In genomic region chr11:5787671-5788055, GRCm38 (mm10) we compare ENCODE assay signal across 8 mouse cellular contexts. TPM values are rescaled to one million over a fixed set of nuclear protein-coding genes. Genes with fewer than 3 reads are reported as not detected.
A peak's percentile ranks its signal among the peaks of the same experiment; 100 is the strongest.
DNase-seq lines count a peak whose midpoint lies in the region; ATAC-seq and TF ChIP-seq lines count a peak whose summit lies in the region.

No protein-coding gene starts in this region.

- H3K27me3 ChIP-seq in heart, adult 2 months (ENCODE audit: control insufficient read depth, insufficient read depth, low read length) = no peaks in the 10 kb centered on the region
- H3K27me3 ChIP-seq in forebrain, embryonic 16.5 days (replicated peaks; ENCODE audit: control insufficient read depth, insufficient read depth, low read length) = no peaks in the 10 kb centered on the region

- peak overlapping the region; percentile 91 for H3K27ac ChIP-seq in heart, adult 2 months
- peak overlapping the region; percentile 85 for H3K27ac ChIP-seq in forebrain, embryonic 16.5 days (ENCODE audit: low read length)
- H3K27ac ChIP-seq in macrophage = peak overlapping the region; percentile 98

- H3K9ac ChIP-seq in heart, adult 2 months (ENCODE audit: low read depth, low read length) = peak overlapping the region; percentile 74
- H3K9ac ChIP-seq in forebrain, embryonic 16.5 days (replicated peaks; ENCODE audit: low read depth, low read length) = peak overlapping the region; percentile 89

- H3K4me3 ChIP-seq in heart, adult 2 months = peak overlapping the region; percentile 96
- peak overlapping the region; percentile 74 for H3K4me3 ChIP-seq in forebrain, embryonic 16.5 days (replicated peaks; ENCODE audit: low read length)
- peak overlapping the region; percentile 94 for H3K4me3 ChIP-seq in macrophage (ENCODE audit: inconsistent target)

- WGBS in heart, adult 2 months = 34% methylated on average over 8 of the region's 8 CpGs
- 39% methylated on average over 8 of the region's 8 CpGs for WGBS in forebrain, embryonic 16.5 days
- 5% methylated on average over 8 of the region's 8 CpGs for WGBS in macrophage (ENCODE audit: missing documents)

- H3K4me1 ChIP-seq in heart, adult 2 months (ENCODE audit: control insufficient read depth, insufficient read depth, low read length) = peaks cover 6% of the 10 kb centered on the region
- peaks cover 29% of the 10 kb centered on the region for H3K4me1 ChIP-seq in forebrain, embryonic 16.5 days (replicated peaks; ENCODE audit: control insufficient read depth, insufficient read depth, low read length)

- no peak for DNase-seq in heart, adult 2 months
- DNase-seq in heart, adult 8-10 months (ENCODE audit: low spot score) = no peak
- DNase-seq in A20 (ENCODE audit: low read depth, low spot score) = peak; percentile 28
- DNase-seq in frontal cortex, postnatal 10 days (ENCODE audit: low spot score in 2 of 2) = no peak
- DNase-seq in cerebellum, adult 9-10 months = no peak
- no peak for DNase-seq in layer of hippocampus, adult 9-11 months

- no peak for ATAC-seq in forebrain, embryonic 16.5 days

- H3K36me3 ChIP-seq in heart, adult 2 months (ENCODE audit: control insufficient read depth, insufficient read depth, low read length) = no peaks in the 10 kb centered on the region
- H3K36me3 ChIP-seq in forebrain, embryonic 16.5 days (ENCODE audit: control insufficient read depth, insufficient read depth) = peaks cover 11% of the 10 kb centered on the region
- H3K36me3 ChIP-seq in macrophage (ENCODE audit: inconsistent target) = peaks cover 18% of the 10 kb centered on the region; the same call in 1 of the 2 replicates

- TF ChIP-seq EP300 in heart, adult 2 months (IDR thresholded peaks at IDR 0.05; ENCODE audit: insufficient read depth, low read depth, low read length) = no peak

- TF ChIP-seq POLR2A in heart, adult 2 months (IDR thresholded peaks at IDR 0.05; ENCODE audit: insufficient read depth, low read depth, low read length) = no peak

- peaks cover 2% of the 10 kb centered on the region for H3K79me2 ChIP-seq in heart, adult 2 months (replicated peaks; ENCODE audit: control insufficient read depth, insufficient read depth, low read length)
- peaks cover 49% of the 10 kb centered on the region for H3K79me2 ChIP-seq in macrophage (ENCODE audit: inconsistent target)

- intact Hi-C loops in heart, adult 2 months (cut with DNase I) = loop anchor here (1.0 to 5.0 kb wide), 6 partner anchors 24 to 300 kb away; no protein-coding TSS in a partner anchor

- peak overlapping the region; percentile 88 for H3K4me2 ChIP-seq in forebrain, embryonic 16.5 days (ENCODE audit: low read length)

- TF ChIP-seq CTCF in heart, adult 2 months (IDR thresholded peaks at IDR 0.05) = no peak

- H3K9me3 ChIP-seq in forebrain, embryonic 16.5 days (ENCODE audit: control insufficient read depth, low read length) = no peaks in the 10 kb centered on the region

RNA-seq across cellular contexts. Expression of gene Dbnl, which starts 0.6 kb away (rescaled TPM):
- total RNA-seq in heart, adult 2 months (2021) = 10 to 100 TPM; 25.7 to 29.2 TPM
- polyA plus RNA-seq in heart, adult 2 months (2012; rRNA removed) = 24.4 and 25.6 TPM in 2 replicates
- total RNA-seq in heart, adult 8-10 months (2022) = 10 to 100 TPM; 26.4 to 33.1 (median 28.8) TPM
- polyA plus RNA-seq in forebrain, embryonic 16.5 days (2015; fragmentation: Nextera tagmentation; extraction: Ambion mirVana) = 139 and 141 TPM in 2 replicates
- 100 to 1,000 TPM in 22 of 26 experiments, 10 to 100 TPM in 4; 52.4 to 324 (median 184) TPM for total RNA-seq in macrophage (2018; cell fraction: chromatin; rRNA removed)
- total RNA-seq in macrophage (2018; cell fraction: cytosol; rRNA removed) = 100 to 1,000 TPM; 112 to 283 (median 177) TPM
- total RNA-seq in macrophage (2018; cell fraction: nucleus; rRNA removed) = 100 to 1,000 TPM in 20 of 26 experiments, 10 to 100 TPM in 6; 63.8 to 229 (median 124) TPM
- 170 to 177 TPM (median 175 TPM) in 3 replicates for polyA plus RNA-seq in macrophage (2018)

RNA-seq across cellular contexts. Expression of gene Pgam2, which starts 15.9 kb away (rescaled TPM):
- 100 to 1,000 TPM; 743 to 848 TPM for total RNA-seq in heart, adult 2 months (2021)
- 1,153 and 1,176 TPM in 2 replicates for polyA plus RNA-seq in heart, adult 2 months (2012; rRNA removed)
- total RNA-seq in heart, adult 8-10 months (2022) = 1,000 to 10,000 TPM in 2 of 4 experiments, 100 to 1,000 TPM in 2; 838 to 1,132 (median 977) TPM
- 1.9 and 2.4 TPM in 2 replicates for polyA plus RNA-seq in forebrain, embryonic 16.5 days (2015; fragmentation: Nextera tagmentation; extraction: Ambion mirVana)
- total RNA-seq in macrophage (2018; cell fraction: chromatin; rRNA removed) = not detected
- not detected for total RNA-seq in macrophage (2018; cell fraction: cytosol; rRNA removed)
- not detected for total RNA-seq in macrophage (2018; cell fraction: nucleus; rRNA removed)
- polyA plus RNA-seq in macrophage (2018) = not detected in 3 replicates

RNA-seq across cellular contexts. Expression of gene Urgcp, which starts 25.5 kb away (rescaled TPM):
- 10 to 100 TPM; 58.5 to 69.8 TPM for total RNA-seq in heart, adult 2 months (2021)
- polyA plus RNA-seq in heart, adult 2 months (2012; rRNA removed) = 26.1 and 35.7 TPM in 2 replicates
- total RNA-seq in heart, adult 8-10 months (2022) = 10 to 100 TPM; 57.3 to 69.8 (median 58.6) TPM
- 35.2 TPM in 2 replicates for polyA plus RNA-seq in forebrain, embryonic 16.5 days (2015; fragmentation: Nextera tagmentation; extraction: Ambion mirVana)
- total RNA-seq in macrophage (2018; cell fraction: chromatin; rRNA removed) = 10 to 100 TPM in 24 of 26 experiments, 1 to 10 TPM in 2; 8.7 to 41.2 (median 24.2) TPM
- 10 to 100 TPM in 24 of 26 experiments, 1 to 10 TPM in 2; 8.2 to 21.6 (median 15.2) TPM for total RNA-seq in macrophage (2018; cell fraction: cytosol; rRNA removed)
- 10 to 100 TPM; 12.0 to 37.8 (median 24.3) TPM for total RNA-seq in macrophage (2018; cell fraction: nucleus; rRNA removed)
- polyA plus RNA-seq in macrophage (2018) = 7.5 to 13.5 TPM (median 13.1 TPM) in 3 replicates

RNA-seq across cellular contexts. Expression of gene Polm, which starts 50.2 kb away (rescaled TPM):
- 1 to 10 TPM; 2.1 to 3.3 TPM for total RNA-seq in heart, adult 2 months (2021)
- polyA plus RNA-seq in heart, adult 2 months (2012; rRNA removed) = 6.3 and 11.2 TPM in 2 replicates
- 1 to 10 TPM; 1.8 to 3.3 (median 2.8) TPM for total RNA-seq in heart, adult 8-10 months (2022)
- polyA plus RNA-seq in forebrain, embryonic 16.5 days (2015; fragmentation: Nextera tagmentation; extraction: Ambion mirVana) = 8.7 and 8.8 TPM in 2 replicates
- total RNA-seq in macrophage (2018; cell fraction: chromatin; rRNA removed) = 10 to 100 TPM; 10.7 to 72.0 (median 39.8) TPM
- total RNA-seq in macrophage (2018; cell fraction: cytosol; rRNA removed) = 1 to 10 TPM; 2.5 to 6.7 (median 4.5) TPM
- 10 to 100 TPM; 10.9 to 41.7 (median 23.6) TPM for total RNA-seq in macrophage (2018; cell fraction: nucleus; rRNA removed)
- 4.5 to 5.8 TPM (median 5.4 TPM) in 3 replicates for polyA plus RNA-seq in macrophage (2018)

Comparison
In these comparisons a context has a peak if more than half of its experiments do, and no peak if none do; other contexts are left out.
1. RNA of gene Pgam2, which starts 15.9 kb away (polyA plus RNA-seq): 1,153 to 1,176 TPM in heart, adult 2 months; 1.9 to 2.4 TPM in forebrain, embryonic 16.5 days and not detected in macrophage; every median in the first group is over 100 times any median in the second.
2. Peak in every context shown above with its lines, with median percentiles within 50 percentile points of each other: H3K27ac ChIP-seq and H3K4me3 ChIP-seq.